Mouse (Mus musculus) MEL (cell line): ENCODE results near the gene Rftn1. TPM values are rescaled to one million over a fixed set of nuclear protein-coding genes. Genes with fewer than 3 reads are reported as not detected.
A peak's percentile ranks its signal among the peaks of the same experiment; 100 is the strongest.

Experiments used
- DNase-seq: peaks from one replicate; pipeline ENCODE4 v3.0.0; 2011; ENCODE audit warnings: low read depth, low spot score
- H3K27ac ChIP-seq: 2 replicates; pipeline ENCODE4 v1.5.1; 2012; ENCODE audit warnings: low read depth, mild to moderate bottlenecking, control low read depth, low read length, moderate library complexity; ENCODE audit not compliant: control insufficient read depth
- H3K27me3 ChIP-seq, 2 experiments: fragments of 150-350 bp in 1 of 2; sonication (generic) in 1 of 2; 2 replicates each; pipeline ENCODE4 v1.6.1; 2012; ENCODE audit warnings: low read length in 2 of 2, mild to moderate bottlenecking in 2 of 2, improper control_type of control experiment in 1 of 2, moderate library complexity in 1 of 2; ENCODE audit not compliant: insufficient read depth in 2 of 2, control insufficient read depth in 1 of 2
- H3K36me3 ChIP-seq, 2 experiments: 2 replicates each; pipeline ENCODE4 v1.6.1; 2012 to 2014; ENCODE audit warnings: low read length in 2 of 2, improper control_type of control experiment in 1 of 2, inconsistent platforms in 1 of 2, mild to moderate bottlenecking in 1 of 2; ENCODE audit not compliant: insufficient read depth in 2 of 2, control insufficient read depth in 1 of 2
- H3K4me1 ChIP-seq, 2 experiments: fragments of 150-350 bp in 1 of 2; sonication (generic) in 1 of 2; 2 replicates each; pipeline ENCODE4 v1.6.1; 2012; ENCODE audit warnings: low read length in 2 of 2, improper control_type of control experiment in 1 of 2, mild to moderate bottlenecking in 1 of 2; ENCODE audit not compliant: insufficient read depth in 2 of 2, control insufficient read depth in 1 of 2
- H3K4me3 ChIP-seq, 2 experiments: fragments of 150-350 bp in 1 of 2; sonication (generic) in 1 of 2; 2 replicates each; pipeline ENCODE4 v1.5.1; 2012; ENCODE audit warnings: low read depth in 2 of 2, low read length in 2 of 2, mild to moderate bottlenecking in 2 of 2, moderate library complexity in 2 of 2, control low read depth in 1 of 2, improper control_type of control experiment in 1 of 2; ENCODE audit not compliant: control insufficient read depth in 1 of 2, insufficient read depth in 1 of 2
- H3K79me2 ChIP-seq: 2 replicates; pipeline ENCODE4 v1.6.1; 2012; ENCODE audit warnings: mild to moderate bottlenecking, low read length, moderate library complexity; ENCODE audit not compliant: control insufficient read depth, poor library complexity, insufficient read depth
- H3K9ac ChIP-seq: 2 replicates; pipeline ENCODE4 v1.6.1; 2012; ENCODE audit warnings: low read depth, mild to moderate bottlenecking, control low read depth, low read length, moderate library complexity; ENCODE audit not compliant: control insufficient read depth, poor library complexity, severe bottlenecking
- H3K9me3 ChIP-seq: fragments of 150-350 bp; sonication (generic); replicated peaks from 2 replicates; pipeline ENCODE4 v1.6.1; 2012; ENCODE audit warnings: mild to moderate bottlenecking, low read length, improper control_type of control experiment, moderate library complexity; ENCODE audit not compliant: insufficient read depth
- BHLHE40 ChIP-seq: IDR thresholded peaks from 2 replicates; pipeline ENCODE4 v1.6.1; 2012; ENCODE audit warnings: low read depth, mild to moderate bottlenecking, inconsistent platforms, low read length, improper control_type of control experiment, borderline replicate concordance
- CHD1 ChIP-seq: IDR thresholded peaks from 2 replicates; pipeline ENCODE4 v1.6.1; 2012; ENCODE audit warnings: low read depth, mild to moderate bottlenecking, inconsistent platforms, low read length, improper control_type of control experiment
- CHD2 ChIP-seq: IDR thresholded peaks from 2 replicates; pipeline ENCODE4 v1.6.1; 2011; ENCODE audit warnings: low read length, improper control_type of control experiment
- CTCF ChIP-seq, 3 experiments: IDR thresholded peaks in 2 of 3; conservative IDR thresholded peaks in 1 of 3; 2 replicates each; pipeline ENCODE4 v1.5.1; 2011 to 2012; ENCODE audit warnings: low read length in 3 of 3, low read depth in 2 of 3, mild to moderate bottlenecking in 2 of 3, improper control_type of control experiment in 1 of 3, inconsistent platforms in 1 of 3, mixed read lengths in 1 of 3, moderate library complexity in 1 of 3; ENCODE audit not compliant: control insufficient read depth in 1 of 3, insufficient read depth in 1 of 3, poor library complexity in 1 of 3, severe bottlenecking in 1 of 3
- ELF1 ChIP-seq: IDR thresholded peaks from 2 replicates; pipeline ENCODE4 v1.6.1; 2014; ENCODE audit warnings: low read depth, mild to moderate bottlenecking, inconsistent platforms, low read length, improper control_type of control experiment, moderate library complexity
- EP300 ChIP-seq, 2 experiments: IDR thresholded peaks; 2 replicates each; pipeline ENCODE4 v1.6.1; 2011; ENCODE audit warnings: improper control_type of control experiment in 2 of 2, low read length in 2 of 2, low read depth in 1 of 2, mild to moderate bottlenecking in 1 of 2
- ETS1 ChIP-seq: IDR thresholded peaks from 2 replicates; pipeline ENCODE4 v1.6.1; 2012; ENCODE audit warnings: low read depth, mild to moderate bottlenecking, inconsistent platforms, low read length, improper control_type of control experiment, moderate library complexity
- GABPA ChIP-seq: IDR thresholded peaks from 2 replicates; pipeline ENCODE4 v1.6.1; 2012; ENCODE audit warnings: low read depth, mild to moderate bottlenecking, inconsistent platforms, low read length, improper control_type of control experiment, moderate library complexity
- GATA1 ChIP-seq: IDR thresholded peaks from 2 replicates; pipeline ENCODE4 v1.6.1; 2011; ENCODE audit warnings: low read depth, low read length, improper control_type of control experiment
- HCFC1 ChIP-seq: IDR thresholded peaks from 2 replicates; pipeline ENCODE4 v1.6.1; 2012; ENCODE audit warnings: low read depth, mild to moderate bottlenecking, inconsistent platforms, low read length, improper control_type of control experiment, moderate library complexity
- JUND ChIP-seq: IDR thresholded peaks from 2 replicates; pipeline ENCODE4 v1.6.1; 2011; ENCODE audit warnings: low read depth, mild to moderate bottlenecking, improper control_type of control experiment, low read length
- KAT2A ChIP-seq: conservative IDR thresholded peaks from 2 replicates; pipeline ENCODE4 v1.6.1; 2012; ENCODE audit warnings: low read depth, low read length, improper control_type of control experiment, inconsistent platforms
- MAFK ChIP-seq: IDR thresholded peaks from 2 replicates; pipeline ENCODE4 v1.6.1; 2011; ENCODE audit warnings: low read depth, mild to moderate bottlenecking, low read length, improper control_type of control experiment, borderline replicate concordance
- MAX ChIP-seq: IDR thresholded peaks from 2 replicates; pipeline ENCODE4 v1.6.1; 2011; ENCODE audit warnings: low read length, improper control_type of control experiment
- MAZ ChIP-seq: IDR thresholded peaks from 2 replicates; pipeline ENCODE4 v1.6.1; 2012; ENCODE audit warnings: low read depth, mild to moderate bottlenecking, inconsistent platforms, low read length, improper control_type of control experiment
- MEF2A ChIP-seq: IDR thresholded peaks from 2 replicates; pipeline ENCODE4 v1.6.1; 2014; ENCODE audit warnings: low read depth, mild to moderate bottlenecking, inconsistent platforms, low read length, improper control_type of control experiment; ENCODE audit not compliant: poor library complexity, insufficient replicate concordance, severe bottlenecking; ENCODE audit errors: extremely low read depth
- MXI1 ChIP-seq: IDR thresholded peaks from 2 replicates; pipeline ENCODE4 v1.6.1; 2011; ENCODE audit warnings: mild to moderate bottlenecking, low read depth, low read length, improper control_type of control experiment
- MYB ChIP-seq: IDR thresholded peaks from 2 replicates; pipeline ENCODE4 v1.6.1; 2011; ENCODE audit warnings: mild to moderate bottlenecking, low read depth, low read length, improper control_type of control experiment
- MYC ChIP-seq: IDR thresholded peaks from 2 replicates; pipeline ENCODE4 v1.6.1; 2011; ENCODE audit warnings: low read depth, mild to moderate bottlenecking, low read length, improper control_type of control experiment, moderate library complexity
- NELFE ChIP-seq: IDR thresholded peaks from 2 replicates; pipeline ENCODE4 v1.6.1; 2011; ENCODE audit warnings: low read depth, low read length, improper control_type of control experiment
- NRF1 ChIP-seq: IDR thresholded peaks from 2 replicates; pipeline ENCODE4 v1.6.1; 2014; ENCODE audit warnings: low read depth, mild to moderate bottlenecking, inconsistent platforms, low read length, improper control_type of control experiment, moderate library complexity; ENCODE audit not compliant: poor library complexity, insufficient read depth, severe bottlenecking
- POLR2A ChIP-seq, 2 experiments: IDR thresholded peaks; 2 replicates each; pipeline ENCODE4 v1.6.1; 2011 to 2012; ENCODE audit warnings: low read length in 2 of 2, mild to moderate bottlenecking in 2 of 2, control low read depth in 1 of 2, improper control_type of control experiment in 1 of 2, low read depth in 1 of 2, moderate library complexity in 1 of 2; ENCODE audit not compliant: control insufficient read depth in 1 of 2, insufficient read depth in 1 of 2, poor library complexity in 1 of 2
- POLR2AphosphoS2 ChIP-seq: IDR thresholded peaks from 2 replicates; pipeline ENCODE4 v1.6.1; 2011; ENCODE audit warnings: low read length, improper control_type of control experiment
- RAD21 ChIP-seq: IDR thresholded peaks from 2 replicates; pipeline ENCODE4 v1.6.1; 2011; ENCODE audit warnings: mild to moderate bottlenecking, low read depth, low read length, improper control_type of control experiment
- RCOR1 ChIP-seq: IDR thresholded peaks from 2 replicates; pipeline ENCODE4 v1.6.1; 2012; ENCODE audit warnings: low read depth, mild to moderate bottlenecking, inconsistent platforms, low read length, improper control_type of control experiment
- SIN3A ChIP-seq: IDR thresholded peaks from 2 replicates; pipeline ENCODE4 v1.6.1; 2012; ENCODE audit warnings: low read length, improper control_type of control experiment, inconsistent platforms
- SMC3 ChIP-seq: IDR thresholded peaks from 2 replicates; pipeline ENCODE4 v1.6.1; 2011; ENCODE audit warnings: low read depth, low read length, improper control_type of control experiment
- TAL1 ChIP-seq: IDR thresholded peaks from 2 replicates; pipeline ENCODE4 v1.6.1; 2012; ENCODE audit warnings: mild to moderate bottlenecking, inconsistent platforms, low read length, moderate library complexity, mixed read lengths
- TBP ChIP-seq: IDR thresholded peaks from 2 replicates; pipeline ENCODE4 v1.8.0; 2011; ENCODE audit warnings: low read depth, low read length, improper control_type of control experiment
- TCF12 ChIP-seq: IDR thresholded peaks from 2 replicates; pipeline ENCODE4 v1.6.1; 2014; ENCODE audit warnings: low read depth, mild to moderate bottlenecking, inconsistent platforms, low read length, improper control_type of control experiment, moderate library complexity
- UBTF ChIP-seq: IDR thresholded peaks from 2 replicates; pipeline ENCODE4 v1.6.1; 2012; ENCODE audit warnings: low read depth, mild to moderate bottlenecking, inconsistent platforms, low read length, improper control_type of control experiment, moderate library complexity, borderline replicate concordance; ENCODE audit not compliant: insufficient read depth
- USF1 ChIP-seq: IDR thresholded peaks from 2 replicates; pipeline ENCODE4 v1.6.1; 2014; ENCODE audit warnings: low read depth, mild to moderate bottlenecking, inconsistent platforms, low read length, improper control_type of control experiment, moderate library complexity
- ZC3H11A ChIP-seq: IDR thresholded peaks from 2 replicates; pipeline ENCODE4 v1.6.1; 2012; ENCODE audit warnings: low read depth, mild to moderate bottlenecking, inconsistent platforms, low read length, improper control_type of control experiment
- ZKSCAN1 ChIP-seq: IDR thresholded peaks from 2 replicates; pipeline ENCODE4 v1.6.1; 2012; ENCODE audit warnings: low read depth, mild to moderate bottlenecking, inconsistent platforms, low read length, improper control_type of control experiment, moderate library complexity
- ZNF384 ChIP-seq: IDR thresholded peaks from 2 replicates; pipeline ENCODE4 v1.6.1; 2012; ENCODE audit warnings: low read depth, mild to moderate bottlenecking, inconsistent platforms, low read length, improper control_type of control experiment
- polyA plus RNA-seq, 2 experiments: library from polyadenylated mRNA; stranded (reverse) in 1 of 2; unstranded in 1 of 2; fragments of >175 nt in 1 of 2; fragments of >200 nt in 1 of 2; gene quantifications; 2 replicates each; pipeline versions ENCODE4 v1.2.1 to v1.2.4; 2012; ENCODE audit warnings: low replicate concordance in 2 of 2, low read depth in 1 of 2; ENCODE audit not compliant: insufficient read length in 2 of 2, insufficient read depth in 1 of 2, missing spikeins in 1 of 2
- total RNA-seq: library from RNA; depleted of rRNA; stranded (reverse); fragments of 300-350 nt; gene quantifications from 2 replicates; pipeline ENCODE4 v1.2.3, GENCODE M21; 2012

Gene Rftn1
- total and polyA plus RNA-seq, 3 experiments: 70.2 to 76.1 TPM; not detected in 1

DNA sequence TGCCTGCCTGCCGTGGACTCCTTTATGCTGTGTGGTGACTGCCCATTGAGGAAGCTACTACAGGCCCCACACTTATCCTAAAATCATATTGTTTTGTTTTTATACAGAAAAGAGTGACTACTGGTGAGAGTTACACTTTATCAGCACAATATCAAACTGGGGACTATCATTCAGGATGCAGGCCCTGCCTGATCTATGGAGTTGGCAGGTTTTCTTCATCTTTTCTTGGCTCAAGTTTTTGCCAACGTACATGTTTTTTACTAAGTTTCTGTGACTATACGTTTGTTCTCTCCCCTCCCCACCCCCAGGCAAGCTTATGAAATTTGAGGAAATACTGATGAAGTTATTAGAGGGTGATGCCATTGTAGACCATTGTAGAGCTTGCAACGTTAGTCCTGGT is 27.5 kb upstream of the Rftn1 start:
- H3K36me3 ChIP-seq: peaks cover 0 to 11% of the 10 kb centered on the region in 2 experiments; a peak in 2 of 4 replicates
- no peaks in the 10 kb centered on the region; the same call in 1 of the 2 replicates for H3K9me3 ChIP-seq
- peak overlapping the region; percentile 43; the same call in 1 of the 2 replicates for H3K9ac ChIP-seq
- TF ChIP-seq BHLHE40 (peak; percentile 76), USF1 (no peak), MYC (no peak), HCFC1 (peak; percentile 62; the same call in 1 of the 2 replicates), GABPA (no peak), GATA1 (peak; percentile 97), MAZ (no peak; the same call in 1 of the 2 replicates), CHD2 (peak; percentile 69), MEF2A (peak; percentile 38; the same call in 1 of the 2 replicates), NRF1 (no peak), MXI1 (peak; percentile 29), KAT2A (no peak; the same call in 1 of the 2 replicates), ZNF384 (peak; percentile 69), POLR2AphosphoS2 (peak; percentile 51; the same call in 1 of the 2 replicates), CHD1 (no peak), ZKSCAN1 (peak; percentile 41; the same call in 1 of the 2 replicates), UBTF (no peak), POLR2A (IDR thresholded peaks at IDR 0.05; ENCODE audit: control insufficient read depth in 1 of 2, insufficient read depth in 1 of 2, low read depth in 1 of 2, low read length in 2 of 2, poor library complexity in 1 of 2) (no peak), SMC3 (0 out of 2 replicates have a peak, but pooled peaks have one; percentile 12), MAX (0 out of 2 replicates have a peak, but pooled peaks have one; percentile 10), NELFE (peak; percentile 28), MAFK (peak; percentile 82; the same call in 1 of the 2 replicates), EP300 (IDR thresholded peaks at IDR 0.05; ENCODE audit: low read depth in 1 of 2, low read length in 2 of 2) (peak; percentile 97 to 98), SIN3A (peak; percentile 83), CTCF (IDR thresholded peaks at IDR 0.05 in 2 of 3, conservative IDR thresholded peaks at IDR 0.05 in 1 of 3; ENCODE audit: control insufficient read depth in 1 of 3, insufficient read depth in 1 of 3, low read depth in 2 of 3, low read length in 3 of 3, poor library complexity in 1 of 3, severe bottlenecking in 1 of 3) (no peak), TCF12 (peak; percentile 96), TAL1 (peak; percentile 80), TBP (peak; percentile 19; the same call in 1 of the 2 replicates), JUND (no peak), ETS1 (peak; percentile 95), RAD21 (no peak), RCOR1 (peak; percentile 79), ZC3H11A (peak; percentile 23; the same call in 1 of the 2 replicates), MYB (peak; percentile 78), ELF1 (peak; percentile 15; the same call in 1 of the 2 replicates)
- peak; percentile 95 for DNase-seq
- peaks cover 10 to 28% of the 10 kb centered on the region in 2 experiments for H3K4me1 ChIP-seq
- no peaks in the 10 kb centered on the region for H3K27me3 ChIP-seq
- no peaks in the 10 kb centered on the region; the same call in 1 of the 2 replicates for H3K79me2 ChIP-seq
- H3K4me3 ChIP-seq: no peak overlapping the region
- H3K27ac ChIP-seq: peak overlapping the region; percentile 97
